Mouse (Mus musculus) kidney, adult 2 months (tissue): ENCODE results near the gene Cep57.

Experiments
- CTCF ChIP-seq: fragments of 200-500 bp; conservative IDR thresholded peaks from 2 replicates; pipeline ENCODE4 v1.5.1; 2011; ENCODE audit warnings: low read depth, mild to moderate bottlenecking, control low read depth, low read length, moderate library complexity, mixed read lengths; ENCODE audit not compliant: insufficient read depth, insufficient read length
- POLR2A ChIP-seq: fragments of 200-500 bp; IDR thresholded peaks from one replicate; pipeline ENCODE4 v1.6.1; 2011; ENCODE audit warnings: low read depth, low read length, control low read depth

GRCm38 (mm10) chr9:13774732-13775131 is 52.2 kb downstream of the Cep57 start:
- TF ChIP-seq CTCF (no peak), POLR2A (no peak)
